Mouse (Mus musculus): ENCODE results near the gene Brat1.

GRCm38 (mm10) chr5:140741040-140741439 is 36.2 kb downstream of the Brat1 start:
- TF ChIP-seq POLR2A (IDR thresholded peaks at IDR 0.05; ENCODE audit: extremely low read depth, insufficient read depth, low read length) (no peak), CTCF (IDR thresholded peaks at IDR 0.05; ENCODE audit: low read depth, low read length) (no peak)

Data from liver, adult 2 months (tissue).